20 mouse cellular contexts compared by ENCODE assay signal in genomic region chr9:97098985-97099384, GRCm38 (mm10).
"Had no signal": no experiment of that assay in that cellular context is flagged by ENCODE, and none has a peak within 500 bp of the region (broad histone marks: within the 10 kb centered on the region; RNA-seq: fewer than 3 reads in every experiment).

No protein-coding gene starts in this region.

- H3K4me3 ChIP-seq: liver, embryonic 12.5 days; lung, embryonic 15.5 days; midbrain, embryonic 10.5 days; midbrain, embryonic 12.5 days; myocyte; neural tube, embryonic 13.5 days; neural tube, embryonic 15.5 days had no signal

- H3K27me3 ChIP-seq: lung, embryonic 15.5 days; midbrain, embryonic 12.5 days; neural tube, embryonic 13.5 days; neural tube, embryonic 15.5 days had no signal

- H3K4me2 ChIP-seq: liver, embryonic 12.5 days; lung, embryonic 15.5 days; midbrain, embryonic 12.5 days; neural tube, embryonic 13.5 days; neural tube, embryonic 15.5 days had no signal

- ATAC-seq: liver, embryonic 12.5 days; midbrain, embryonic 16.5 days had no signal

- H3K9ac ChIP-seq: liver, embryonic 12.5 days; liver, embryonic 14.5 days; lung, embryonic 15.5 days; midbrain, embryonic 12.5 days; neural tube, embryonic 13.5 days; neural tube, embryonic 15.5 days had no signal

- H3K4me1 ChIP-seq: midbrain, embryonic 10.5 days; midbrain, embryonic 12.5 days had no signal

- H3K27ac ChIP-seq: liver, embryonic 12.5 days; liver, embryonic 14.5 days; lung, embryonic 15.5 days; midbrain, embryonic 10.5 days; midbrain, embryonic 12.5 days; neural tube, embryonic 13.5 days; neural tube, embryonic 15.5 days had no signal

- H3K9me3 ChIP-seq: liver, embryonic 12.5 days; lung, embryonic 15.5 days; midbrain, embryonic 10.5 days; midbrain, embryonic 12.5 days; neural tube, embryonic 13.5 days; neural tube, embryonic 15.5 days had no signal

- DNase-seq: lung, postnatal 10 days; lung, postnatal 4 days; midbrain, embryonic 14.5 days; retina, postnatal 1 day; right cerebral cortex, adult 18-20 months; right cerebral cortex, postnatal 25 days; right cerebral cortex, postnatal 4 days; spleen, adult 18-20 months; thymus, adult 2 months; thymus, postnatal 14 days; thymus, postnatal 36 days had no signal
